Mouse (Mus musculus) limb, embryonic 10.5 days (tissue): ENCODE results near the gene Gm42906. TPM values are rescaled to one million over a fixed set of nuclear protein-coding genes. Genes with fewer than 3 reads are reported as not detected.

Source experiments
- DNase-seq: peaks from one replicate; pipeline ENCODE4 v3.0.0-alpha.2; 2017; ENCODE audit warnings: low spot score
- H3K27ac ChIP-seq: fragments of 300-500 bp; sonication (generic); 2 replicates; pipeline ENCODE4 v1.5.1; 2016; ENCODE audit warnings: mild to moderate bottlenecking
- H3K27me3 ChIP-seq: fragments of 300-500 bp; sonication (generic); 2 replicates; pipeline ENCODE4 v1.6.1; 2016; ENCODE audit warnings: low read depth, mild to moderate bottlenecking; ENCODE audit not compliant: poor library complexity, severe bottlenecking
- H3K36me3 ChIP-seq: fragments of 300-500 bp; sonication (generic); 2 replicates; pipeline ENCODE4 v1.6.1; 2016; ENCODE audit warnings: mild to moderate bottlenecking, moderate library complexity
- H3K4me1 ChIP-seq: fragments of 300-500 bp; sonication (generic); 2 replicates; pipeline ENCODE4 v1.6.1; 2016
- H3K4me3 ChIP-seq: fragments of 300-500 bp; sonication (generic); 2 replicates; pipeline ENCODE4 v1.5.1; 2016; ENCODE audit warnings: mild to moderate bottlenecking, moderate library complexity
- H3K9me3 ChIP-seq: fragments of 300-500 bp; sonication (generic); replicated peaks from 2 replicates; pipeline ENCODE4 v1.6.1; 2016; ENCODE audit warnings: mild to moderate bottlenecking
- WGBS: fragments of 180-500 bp; shearing (Covaris S2); methylation state at CpG from one replicate; pipeline ENCODE4 v1.1.7; 2016; 5-methylcytosine and 5-hydroxymethylcytosine counted together
- polyA plus RNA-seq: library from polyadenylated mRNA; unstranded; fragments of >200 nt; fragmentation: Nextera tagmentation; extraction: Ambion mirVana; gene quantifications from 2 replicates; pipeline ENCODE4 v1.2.1, GENCODE M21; 2016

The Gm42906 gene
- polyA plus RNA-seq = not detected in 2 replicates

- 61% methylated on average over 3 of the region's 3 CpGs for WGBS
- Histone ChIP-seq H3K9me3 (no peaks in the 10 kb centered on the region), H3K4me1 (no peaks in the 10 kb centered on the region), H3K4me3 (no peak within 1 kb of the TSS), H3K27ac (no peak within 1 kb of the TSS), H3K27me3 (no peaks in the 10 kb centered on the region), H3K36me3 (no peaks in the 10 kb centered on the region)
- DNase-seq = no peak
Observed at GRCm38 (mm10) chr5:151428113-151428756, at the start of gene Gm42906. Gm42906 (minus strand) TSS chr5:151428163.

- no peaks in the 10 kb centered on the region for H3K4me1 ChIP-seq
- DNase-seq = no peak
- no peak overlapping the region for H3K27ac ChIP-seq
- no peaks in the 10 kb centered on the region for H3K27me3 ChIP-seq
- no peaks in the 10 kb centered on the region for H3K9me3 ChIP-seq
- no peak overlapping the region for H3K4me3 ChIP-seq
- no peaks in the 10 kb centered on the region for H3K36me3 ChIP-seq
Observed at GRCm38 (mm10) chr5:151445695-151446094, 17.7 kb upstream of the Gm42906 start.

- H3K27me3 ChIP-seq = no peaks in the 10 kb centered on the region
- no peak for DNase-seq
Observed at GRCm38 (mm10) chr5:151435106-151435505, 7.1 kb upstream of the Gm42906 start.

GRCm38 (mm10) chr5:151426466-151426865 is 1.5 kb downstream of the Gm42906 start:
- DNase-seq = no peak
- no peak overlapping the region for H3K4me3 ChIP-seq
- H3K27me3 ChIP-seq = no peaks in the 10 kb centered on the region
- H3K27ac ChIP-seq = no peak overlapping the region
- WGBS = 84% methylated on average over 3 of the region's 3 CpGs
- H3K36me3 ChIP-seq = no peaks in the 10 kb centered on the region
- no peaks in the 10 kb centered on the region for H3K4me1 ChIP-seq
- no peaks in the 10 kb centered on the region for H3K9me3 ChIP-seq

More at GRCm38 (mm10) chr5:151435106-151435505, 7.1 kb upstream of the Gm42906 start:
- Histone ChIP-seq H3K27ac (no peak overlapping the region), H3K36me3 (no peaks in the 10 kb centered on the region), H3K9me3 (no peaks in the 10 kb centered on the region), H3K4me1 (no peaks in the 10 kb centered on the region), H3K4me3 (no peak overlapping the region)

- no peaks in the 10 kb centered on the region for H3K27me3 ChIP-seq
- no peak overlapping the region for H3K4me3 ChIP-seq
- WGBS = 96% methylated on average over 6 of the region's 6 CpGs
Observed at GRCm38 (mm10) chr5:151422692-151423091, 5.3 kb downstream of the Gm42906 start.

GRCm38 (mm10) chr5:151421859-151422258 is 6.1 kb downstream of the Gm42906 start:
- 76% methylated on average over 7 of the region's 7 CpGs for WGBS
- H3K36me3 ChIP-seq = no peaks in the 10 kb centered on the region
- H3K4me1 ChIP-seq = no peaks in the 10 kb centered on the region
- DNase-seq = no peak
- H3K27ac ChIP-seq = no peak overlapping the region
- no peaks in the 10 kb centered on the region for H3K27me3 ChIP-seq
- no peaks in the 10 kb centered on the region for H3K9me3 ChIP-seq
- H3K4me3 ChIP-seq = no peak overlapping the region

More at GRCm38 (mm10) chr5:151422692-151423091, 5.3 kb downstream of the Gm42906 start:
- Histone ChIP-seq H3K4me1 (no peaks in the 10 kb centered on the region), H3K9me3 (no peaks in the 10 kb centered on the region), H3K36me3 (no peaks in the 10 kb centered on the region), H3K27ac (no peak overlapping the region)
- DNase-seq = no peak

- H3K27ac ChIP-seq = no peak overlapping the region
- no peak overlapping the region for H3K4me3 ChIP-seq
- no peaks in the 10 kb centered on the region for H3K4me1 ChIP-seq
- H3K9me3 ChIP-seq = no peaks in the 10 kb centered on the region
- DNase-seq = no peak
- H3K27me3 ChIP-seq = no peaks in the 10 kb centered on the region
- H3K36me3 ChIP-seq = no peaks in the 10 kb centered on the region
- 94% methylated on average over 2 of the region's 2 CpGs for WGBS
Observed at GRCm38 (mm10) chr5:151418551-151418950, 9.4 kb downstream of the Gm42906 start.

- Histone ChIP-seq H3K27me3 (no peaks in the 10 kb centered on the region), H3K27ac (no peak overlapping the region), H3K4me1 (no peaks in the 10 kb centered on the region), H3K36me3 (no peaks in the 10 kb centered on the region), H3K4me3 (no peak overlapping the region), H3K9me3 (no peaks in the 10 kb centered on the region)
- 70% methylated on average over 2 of the region's 2 CpGs for WGBS
- DNase-seq = no peak
Observed at GRCm38 (mm10) chr5:151417421-151418038, 10.4 kb downstream of the Gm42906 start.

- H3K27me3 ChIP-seq = no peaks in the 10 kb centered on the region
- H3K4me1 ChIP-seq = no peaks in the 10 kb centered on the region
- no peaks in the 10 kb centered on the region for H3K36me3 ChIP-seq
- H3K27ac ChIP-seq = no peak overlapping the region
- no peak for DNase-seq
- H3K4me3 ChIP-seq = no peak overlapping the region
- no peaks in the 10 kb centered on the region for H3K9me3 ChIP-seq
- 23% methylated on average over 1 of the region's 1 CpGs for WGBS
Observed at GRCm38 (mm10) chr5:151416988-151417387, 11.0 kb downstream of the Gm42906 start.

GRCm38 (mm10) chr5:151413617-151414016 is 14.3 kb downstream of the Gm42906 start:
- no peak for DNase-seq
- no peaks in the 10 kb centered on the region for H3K27me3 ChIP-seq
- H3K27ac ChIP-seq = no peak overlapping the region
- H3K4me1 ChIP-seq = no peaks in the 10 kb centered on the region
- 87% methylated on average over 3 of the region's 3 CpGs for WGBS
- no peaks in the 10 kb centered on the region for H3K9me3 ChIP-seq
- no peak overlapping the region for H3K4me3 ChIP-seq
- H3K36me3 ChIP-seq = no peaks in the 10 kb centered on the region

- H3K9me3 ChIP-seq = no peaks in the 10 kb centered on the region
- 84% methylated on average over 11 of the region's 11 CpGs for WGBS
- no peak for DNase-seq
- no peak overlapping the region for H3K27ac ChIP-seq
- H3K36me3 ChIP-seq = no peaks in the 10 kb centered on the region
- H3K4me1 ChIP-seq = no peaks in the 10 kb centered on the region
- H3K27me3 ChIP-seq = no peaks in the 10 kb centered on the region
- H3K4me3 ChIP-seq = no peak overlapping the region
Observed at GRCm38 (mm10) chr5:151412666-151413463, 15.1 kb downstream of the Gm42906 start.

GRCm38 (mm10) chr5:151410006-151410405 is 18.0 kb downstream of the Gm42906 start:
- H3K27me3 ChIP-seq = no peaks in the 10 kb centered on the region
- H3K4me1 ChIP-seq = no peaks in the 10 kb centered on the region
- no peaks in the 10 kb centered on the region for H3K36me3 ChIP-seq
- H3K4me3 ChIP-seq = no peak overlapping the region
- WGBS = 78% methylated on average over 3 of the region's 3 CpGs
- H3K27ac ChIP-seq = no peak overlapping the region
- DNase-seq = no peak
- H3K9me3 ChIP-seq = no peaks in the 10 kb centered on the region

- DNase-seq = no peak
- no peaks in the 10 kb centered on the region for H3K4me1 ChIP-seq
- no peaks in the 10 kb centered on the region for H3K36me3 ChIP-seq
- no peaks in the 10 kb centered on the region for H3K9me3 ChIP-seq
- no peak overlapping the region for H3K27ac ChIP-seq
- 29% methylated on average over 1 of the region's 1 CpGs for WGBS
- no peaks in the 10 kb centered on the region for H3K27me3 ChIP-seq
- H3K4me3 ChIP-seq = no peak overlapping the region
Observed at GRCm38 (mm10) chr5:151409282-151409681, 18.7 kb downstream of the Gm42906 start.
